Mouse (Mus musculus): ENCODE measurements around the gene Bcl6b.

Bcl6b gene

DNA sequence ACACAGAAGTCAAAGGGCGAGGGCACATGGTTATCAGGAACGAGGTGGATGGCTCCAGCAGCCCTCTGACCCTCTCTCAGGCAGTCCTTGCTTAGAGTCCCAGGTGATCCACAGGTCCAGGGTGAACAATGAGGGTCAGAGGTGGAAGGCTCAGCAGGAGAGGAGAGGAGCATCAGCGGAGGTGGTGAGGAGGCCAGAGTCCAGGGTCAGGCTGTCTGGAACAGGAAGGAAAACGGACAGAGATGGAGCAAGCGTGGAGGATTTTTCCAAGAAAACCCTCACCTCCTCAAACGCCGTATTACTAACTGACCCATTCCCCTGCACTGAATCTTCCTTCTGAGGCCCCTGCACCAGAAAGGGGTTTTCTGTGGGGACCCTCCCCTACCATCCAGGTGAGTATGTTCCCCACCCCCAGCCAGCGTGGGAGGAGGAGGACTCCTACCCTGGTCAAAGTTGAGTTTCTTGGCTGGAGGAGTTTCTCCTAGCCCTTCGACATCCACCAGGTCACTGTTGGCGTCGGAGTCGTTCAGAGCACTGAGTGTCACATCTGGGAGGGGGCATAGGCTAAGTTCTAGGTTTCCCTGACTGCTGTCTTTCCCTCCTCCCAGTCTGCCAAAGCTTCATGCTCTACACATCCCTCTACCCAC is 5.8 kb upstream of the Bcl6b start:
- in situ Hi-C loops (cut with MboI; ENCODE audit: unreplicated experiment in 2 of 2): loop anchor here (25.0 kb wide), 3 partner anchors 277 to 527 kb away; partner anchors contain the start of genes Gltpd2 (in 2 of the 2), Tm4sf5 (in 2 of the 2), Vmo1 (in 2 of the 2) and 4930544D05Rik (in 1 of the 2)

DNA sequence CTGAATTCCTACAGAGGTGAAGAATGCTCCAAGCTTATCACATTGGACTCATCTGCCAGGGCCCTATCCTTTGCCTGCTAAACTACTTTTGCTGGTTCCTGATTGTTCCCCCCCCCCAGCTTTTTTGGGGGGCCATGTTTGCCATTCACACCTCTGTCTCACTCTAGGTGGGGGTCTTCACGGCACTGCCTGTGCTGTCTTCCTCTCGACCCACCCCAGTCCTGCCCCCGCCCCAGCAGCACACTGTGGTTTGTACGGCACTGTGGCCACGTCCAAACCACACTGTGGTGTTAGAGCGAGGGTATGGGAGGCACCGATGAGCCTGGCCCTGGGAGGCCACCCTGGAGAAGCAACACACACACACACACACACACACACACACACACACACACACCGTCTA is 4.9 kb upstream of the Bcl6b start:
- in situ Hi-C loops (cut with MboI; ENCODE audit: unreplicated experiment in 2 of 2): loop anchor here (25.0 kb wide), 3 partner anchors 278 to 528 kb away; partner anchors contain the start of genes Gltpd2 (in 2 of the 2), Tm4sf5 (in 2 of the 2), Vmo1 (in 2 of the 2) and 4930544D05Rik (in 1 of the 2)

DNA sequence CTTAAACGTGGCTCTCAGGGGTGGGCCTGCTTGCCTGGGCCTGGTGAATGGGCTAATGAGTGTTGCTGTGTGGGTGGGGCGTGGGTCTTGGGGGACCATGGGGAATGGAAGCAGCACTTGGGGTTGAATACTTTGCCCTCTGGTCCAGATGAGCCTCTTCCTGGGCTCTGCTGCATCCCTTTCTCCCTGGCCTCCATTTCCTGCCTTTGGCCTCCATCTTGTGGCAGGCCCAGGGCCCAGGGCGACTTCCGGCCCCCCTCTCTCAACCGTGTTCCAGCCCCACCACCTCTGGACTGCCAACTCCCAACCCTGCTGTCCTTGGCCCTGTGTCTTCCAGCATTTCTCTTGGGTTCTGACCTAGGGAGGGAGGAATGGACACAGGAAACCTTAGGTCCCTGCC is 4.4 kb upstream of the Bcl6b start:
- in situ Hi-C loops (cut with MboI; ENCODE audit: unreplicated experiment in 2 of 2): loop anchor here (25.0 kb wide), 3 partner anchors 278 to 528 kb away; partner anchors contain the start of genes Gltpd2 (in 2 of the 2), Tm4sf5 (in 2 of the 2), Vmo1 (in 2 of the 2) and 4930544D05Rik (in 1 of the 2)

DNA sequence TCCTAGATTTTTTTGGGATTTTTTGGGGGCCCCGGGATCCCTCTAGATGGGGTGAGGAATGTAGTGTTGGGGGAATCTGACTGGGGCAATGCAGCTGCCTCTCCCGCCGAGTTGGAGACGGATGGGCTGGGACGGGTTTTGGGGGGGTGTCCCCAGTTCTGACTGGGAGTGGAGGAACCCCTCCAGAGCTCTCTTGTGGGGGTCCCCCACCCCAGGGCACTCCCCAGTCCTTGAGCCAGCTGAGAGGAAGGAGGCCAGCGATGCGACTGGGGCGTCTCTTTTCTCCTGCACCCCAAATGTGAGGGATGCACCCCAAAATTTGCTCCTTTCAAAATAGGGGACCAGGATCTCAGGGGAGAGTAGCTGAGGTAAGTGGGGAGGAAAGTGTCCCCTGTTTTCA is 3.4 kb upstream of the Bcl6b start:
- in situ Hi-C loops (cut with MboI; ENCODE audit: unreplicated experiment in 2 of 2): loop anchor here (25.0 kb wide), 3 partner anchors 279 to 529 kb away; partner anchors contain the start of genes Gltpd2 (in 2 of the 2), Tm4sf5 (in 2 of the 2), Vmo1 (in 2 of the 2) and 4930544D05Rik (in 1 of the 2)

DNA sequence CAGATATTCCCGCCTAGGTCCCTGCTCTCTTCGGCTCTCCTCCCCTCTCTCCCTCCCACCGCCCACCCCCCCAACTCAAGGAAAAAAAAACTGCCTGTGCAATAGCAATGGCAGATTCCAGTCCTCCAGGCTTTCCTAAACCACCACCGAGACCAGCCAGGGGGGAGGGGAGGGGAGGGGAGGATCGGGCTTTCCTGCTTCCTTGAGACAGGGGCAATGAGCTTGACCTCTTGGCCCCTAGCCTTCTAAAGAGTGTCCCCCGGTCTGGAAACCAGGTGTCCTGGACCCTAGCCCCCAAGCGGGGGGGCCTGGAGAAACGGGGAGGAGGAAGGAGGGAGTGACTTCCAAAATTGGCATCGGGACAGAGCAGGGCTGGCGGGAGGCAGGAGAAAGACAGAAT is 2.9 kb upstream of the Bcl6b start:
- in situ Hi-C loops (cut with MboI; ENCODE audit: unreplicated experiment in 2 of 2): loop anchor here (25.0 kb wide), 3 partner anchors 280 to 530 kb away; partner anchors contain the start of genes Gltpd2 (in 2 of the 2), Tm4sf5 (in 2 of the 2), Vmo1 (in 2 of the 2) and 4930544D05Rik (in 1 of the 2)

DNA sequence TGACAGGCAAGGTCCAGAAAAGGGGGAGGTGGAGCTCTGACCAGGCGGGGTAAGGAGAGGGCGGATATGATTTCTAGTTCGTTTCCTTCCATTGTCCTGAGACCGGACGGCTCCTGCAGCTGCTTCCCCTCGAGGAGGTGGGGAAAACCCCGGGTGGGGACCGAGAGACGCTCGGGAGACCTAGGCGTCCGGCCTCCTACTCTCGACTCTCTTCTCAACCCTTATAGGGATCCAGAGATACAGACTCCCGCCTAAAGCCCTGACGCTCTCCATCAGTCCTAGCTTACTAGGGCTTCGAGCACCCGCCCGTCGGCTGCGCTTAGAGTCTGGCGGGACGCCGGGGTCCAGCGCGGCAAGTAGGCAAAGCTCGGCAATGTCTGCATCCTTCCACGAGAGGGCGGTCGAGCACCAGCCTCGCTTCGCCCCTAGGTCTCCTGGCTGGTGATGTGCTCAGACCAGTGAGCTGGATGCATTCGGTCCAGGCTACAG is 685 bp upstream of the Bcl6b start:
- in situ Hi-C loops (cut with MboI; ENCODE audit: unreplicated experiment in 2 of 2): loop anchor here (25.0 kb wide), 3 partner anchors 282 to 532 kb away; partner anchors contain the start of genes Gltpd2 (in 2 of the 2), Tm4sf5 (in 2 of the 2), Vmo1 (in 2 of the 2) and 4930544D05Rik (in 1 of the 2)

DNA sequence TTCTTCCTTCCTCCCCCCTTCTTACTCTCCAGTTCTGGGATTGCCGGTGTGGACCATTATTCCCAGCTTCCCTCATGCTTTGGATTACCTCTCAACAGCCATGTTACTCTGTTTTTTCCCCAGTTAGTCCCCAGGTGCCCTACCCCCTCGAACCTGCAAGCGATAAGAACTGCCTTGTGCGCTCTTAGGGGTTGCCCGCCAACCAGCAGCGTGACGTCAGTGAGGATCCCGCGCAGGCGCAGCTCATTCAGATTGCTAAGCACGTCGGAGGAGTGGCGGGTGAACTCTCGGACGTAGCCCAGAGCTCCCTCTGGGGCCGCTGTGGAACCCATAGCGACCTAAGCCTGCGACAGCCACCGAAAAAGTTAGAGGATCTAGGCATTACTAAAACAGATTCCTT is 770 bp downstream of the Bcl6b start:
- in situ Hi-C loops (cut with MboI; ENCODE audit: unreplicated experiment in 2 of 2): loop anchor here (25.0 kb wide), 3 partner anchors 283 to 533 kb away; partner anchors contain the start of genes Gltpd2 (in 2 of the 2), Tm4sf5 (in 2 of the 2), Vmo1 (in 2 of the 2) and 4930544D05Rik (in 1 of the 2)

DNA sequence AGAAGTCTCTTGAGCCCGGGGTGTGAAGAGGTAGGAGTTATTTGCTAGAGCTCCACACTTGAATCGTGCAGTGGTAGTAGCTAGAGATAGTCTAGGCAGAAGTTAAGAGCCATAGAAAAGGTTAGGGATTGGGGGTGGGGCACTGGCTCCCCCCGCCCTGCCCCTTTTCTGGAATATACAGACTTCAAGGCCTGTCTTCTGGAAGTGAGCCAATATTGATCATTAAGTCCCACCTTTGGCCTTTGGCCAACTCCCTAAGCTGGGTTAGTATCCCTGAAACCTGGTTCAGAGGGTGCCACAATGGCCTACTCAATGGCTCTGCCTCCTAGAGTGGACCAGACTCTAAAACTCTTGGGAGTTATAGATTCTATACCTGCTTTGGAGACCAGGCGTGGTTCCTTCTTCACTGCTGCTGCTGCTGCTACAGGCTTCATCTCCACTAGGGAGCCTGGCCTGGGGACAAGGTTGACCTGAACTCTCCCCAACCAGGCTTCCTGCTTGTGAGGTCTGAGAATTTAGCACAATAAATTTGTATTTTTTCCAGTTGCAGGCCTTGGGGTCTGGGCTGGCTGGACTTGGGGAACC is 1.8 kb downstream of the Bcl6b start:
- in situ Hi-C loops (cut with MboI; ENCODE audit: unreplicated experiment in 2 of 2): loop anchor here (25.0 kb wide), 3 partner anchors 285 to 535 kb away; partner anchors contain the start of genes Gltpd2 (in 2 of the 2), Tm4sf5 (in 2 of the 2), Vmo1 (in 2 of the 2) and 4930544D05Rik (in 1 of the 2)

DNA sequence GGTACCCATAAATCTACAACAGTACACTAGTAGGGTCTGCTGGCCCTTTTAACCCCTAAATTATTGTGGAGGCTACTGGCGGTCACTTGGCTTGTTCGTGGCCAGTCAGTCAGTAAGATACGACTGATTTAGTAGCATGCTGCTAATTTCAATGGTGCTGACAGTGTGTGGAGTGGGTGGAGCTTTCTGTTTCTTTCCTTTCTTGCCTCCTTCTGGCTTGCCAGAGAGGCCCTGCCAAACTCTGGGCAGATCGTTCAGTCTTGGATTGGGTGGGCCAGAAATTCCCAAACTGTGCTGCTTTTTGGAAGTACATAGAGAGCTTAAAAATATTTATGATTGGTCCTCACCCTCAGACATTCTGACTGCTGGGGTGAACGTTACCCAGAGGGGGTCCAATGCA is 2.5 kb downstream of the Bcl6b start:
- in situ Hi-C loops (cut with MboI; ENCODE audit: unreplicated experiment in 2 of 2): loop anchor here (25.0 kb wide), 3 partner anchors 285 to 535 kb away; partner anchors contain the start of genes Gltpd2 (in 2 of the 2), Tm4sf5 (in 2 of the 2), Vmo1 (in 2 of the 2) and 4930544D05Rik (in 1 of the 2)

DNA sequence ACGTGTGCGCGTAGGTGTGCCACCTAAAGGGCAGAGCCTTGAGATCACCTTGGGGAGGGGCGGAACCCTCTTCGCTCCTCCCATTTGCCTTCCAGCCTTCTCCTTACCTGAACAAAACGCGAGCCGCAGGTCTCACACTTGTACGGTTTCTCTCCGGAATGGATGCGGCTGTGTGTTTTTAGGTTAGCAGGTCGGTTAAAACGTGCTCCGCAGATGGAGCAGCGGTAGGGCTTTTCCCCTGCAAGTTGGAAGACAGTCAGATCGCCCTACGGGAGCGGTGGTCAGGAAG is 3.1 kb downstream of the Bcl6b start:
- in situ Hi-C loops (cut with MboI; ENCODE audit: unreplicated experiment in 2 of 2): loop anchor here (25.0 kb wide), 3 partner anchors 286 to 536 kb away; partner anchors contain the start of genes Gltpd2 (in 2 of the 2), Tm4sf5 (in 2 of the 2), Vmo1 (in 2 of the 2) and 4930544D05Rik (in 1 of the 2)

DNA sequence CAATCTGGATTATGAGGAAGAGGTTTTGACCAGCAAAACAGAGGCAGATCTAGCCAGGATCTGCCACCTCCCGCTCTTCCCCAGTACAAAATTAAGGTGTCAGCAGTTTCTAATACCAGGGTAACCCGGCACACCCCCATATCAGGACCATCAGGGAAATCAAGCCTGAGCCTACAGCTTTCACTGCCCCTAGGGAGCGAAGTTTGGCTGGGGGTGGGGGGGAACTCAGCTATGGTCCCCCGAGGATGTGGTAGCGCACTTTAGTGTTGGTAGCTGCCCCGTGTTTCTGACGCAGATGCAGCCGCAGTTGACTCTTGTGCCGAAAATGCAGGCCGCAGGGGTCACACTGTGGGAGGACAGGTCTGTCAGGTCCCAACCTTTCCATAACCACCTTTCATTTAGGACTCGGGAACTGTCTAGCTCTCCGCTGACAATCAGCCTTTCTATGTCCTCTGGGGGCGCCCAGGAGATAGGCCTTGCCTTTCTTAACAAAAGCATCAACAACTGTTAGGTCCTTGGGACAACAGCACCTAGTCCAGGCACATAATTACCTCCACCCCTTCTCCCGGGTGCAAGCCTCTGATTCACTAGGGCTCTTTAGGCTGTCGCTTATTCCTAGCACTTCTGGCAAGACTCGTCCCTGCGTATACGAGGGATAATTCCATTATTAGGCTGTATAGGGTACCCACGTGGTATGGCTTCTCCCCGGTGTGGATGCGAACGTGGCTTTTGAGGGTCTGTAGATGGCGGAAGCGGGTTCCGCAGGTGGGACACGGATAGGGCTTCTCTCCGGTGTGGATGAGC is 3.6 kb downstream of the Bcl6b start:
- in situ Hi-C loops (cut with MboI; ENCODE audit: unreplicated experiment in 2 of 2): loop anchor here (25.0 kb wide), 3 partner anchors 286 to 536 kb away; partner anchors contain the start of genes Gltpd2 (in 2 of the 2), Tm4sf5 (in 2 of the 2), Vmo1 (in 2 of the 2) and 4930544D05Rik (in 1 of the 2)

DNA sequence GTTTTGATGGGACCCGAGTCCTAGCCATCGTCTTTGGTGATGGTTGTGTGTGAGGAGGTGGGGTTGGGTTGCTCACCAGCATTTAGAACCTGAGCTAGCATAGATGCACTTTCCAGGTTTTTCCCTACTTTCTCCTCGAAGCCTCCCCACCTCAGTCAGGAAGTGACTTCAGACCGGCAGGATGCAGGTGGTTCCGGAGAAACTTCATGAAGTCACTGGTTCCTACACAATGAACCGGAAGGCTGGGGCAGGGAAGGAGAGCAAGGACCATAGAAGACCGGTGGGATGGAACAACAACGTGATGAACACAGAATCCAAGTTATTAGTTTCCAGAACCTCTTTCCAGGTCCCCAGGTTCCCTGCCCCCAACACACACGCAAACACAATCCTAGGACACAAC is 5.9 kb downstream of the Bcl6b start:
- in situ Hi-C loops (cut with MboI; ENCODE audit: unreplicated experiment in 2 of 2): loop anchor here in 1 of 2 experiments (25.0 kb wide), 1 partner anchor 536 kb away; the partner anchor contains the start of genes Senp3, Tnfsf12, Tnfsf13 and Tnfsfm13

DNA sequence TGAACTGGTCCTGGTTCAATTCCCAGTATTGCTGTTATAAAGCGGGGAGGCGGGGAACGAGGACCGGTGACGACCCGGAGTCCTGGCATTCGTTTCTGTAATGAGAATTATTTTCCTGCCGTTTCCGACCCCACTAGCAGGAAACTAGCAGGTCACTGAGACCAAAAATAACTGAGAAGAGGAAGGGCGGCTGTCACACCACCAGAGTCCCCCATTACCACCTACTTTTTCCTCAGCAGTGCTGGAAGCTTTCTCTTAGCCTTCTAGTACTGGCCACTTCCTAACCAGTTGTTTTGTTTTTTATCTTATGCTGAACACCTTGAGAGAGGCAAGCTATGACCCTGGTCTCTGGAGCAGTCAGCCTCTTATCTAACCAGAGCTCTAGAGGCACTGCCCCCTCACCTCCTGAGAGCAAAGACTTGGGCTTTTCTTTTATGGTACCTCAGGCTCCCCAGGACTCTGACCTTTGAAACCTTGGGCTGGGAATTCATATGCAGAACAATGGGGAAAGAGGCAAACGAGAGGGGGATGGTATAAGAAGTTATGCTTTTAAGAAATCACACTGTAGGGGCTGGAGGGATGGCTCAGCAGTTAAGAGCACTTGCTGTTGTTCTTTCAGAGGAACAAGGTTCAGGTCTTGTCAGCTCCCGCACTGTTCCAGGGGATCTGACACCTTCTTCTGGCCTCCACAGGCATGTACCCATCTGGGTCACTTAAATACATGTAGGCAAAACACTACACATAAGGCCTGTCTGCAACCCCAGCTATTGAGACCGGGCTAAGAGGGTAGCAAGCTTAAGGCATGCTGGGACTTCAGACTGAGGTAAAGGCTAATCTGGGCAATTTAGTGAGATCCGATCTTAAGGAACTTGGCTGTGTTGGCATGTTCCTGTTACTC is 7.7 kb downstream of the Bcl6b start:
- in situ Hi-C loops (cut with MboI; ENCODE audit: unreplicated experiment in 2 of 2): loop anchor here in 1 of 2 experiments (25.0 kb wide), 1 partner anchor 535 kb away; the partner anchor contains the start of genes Senp3, Tnfsf12, Tnfsf13 and Tnfsfm13

DNA sequence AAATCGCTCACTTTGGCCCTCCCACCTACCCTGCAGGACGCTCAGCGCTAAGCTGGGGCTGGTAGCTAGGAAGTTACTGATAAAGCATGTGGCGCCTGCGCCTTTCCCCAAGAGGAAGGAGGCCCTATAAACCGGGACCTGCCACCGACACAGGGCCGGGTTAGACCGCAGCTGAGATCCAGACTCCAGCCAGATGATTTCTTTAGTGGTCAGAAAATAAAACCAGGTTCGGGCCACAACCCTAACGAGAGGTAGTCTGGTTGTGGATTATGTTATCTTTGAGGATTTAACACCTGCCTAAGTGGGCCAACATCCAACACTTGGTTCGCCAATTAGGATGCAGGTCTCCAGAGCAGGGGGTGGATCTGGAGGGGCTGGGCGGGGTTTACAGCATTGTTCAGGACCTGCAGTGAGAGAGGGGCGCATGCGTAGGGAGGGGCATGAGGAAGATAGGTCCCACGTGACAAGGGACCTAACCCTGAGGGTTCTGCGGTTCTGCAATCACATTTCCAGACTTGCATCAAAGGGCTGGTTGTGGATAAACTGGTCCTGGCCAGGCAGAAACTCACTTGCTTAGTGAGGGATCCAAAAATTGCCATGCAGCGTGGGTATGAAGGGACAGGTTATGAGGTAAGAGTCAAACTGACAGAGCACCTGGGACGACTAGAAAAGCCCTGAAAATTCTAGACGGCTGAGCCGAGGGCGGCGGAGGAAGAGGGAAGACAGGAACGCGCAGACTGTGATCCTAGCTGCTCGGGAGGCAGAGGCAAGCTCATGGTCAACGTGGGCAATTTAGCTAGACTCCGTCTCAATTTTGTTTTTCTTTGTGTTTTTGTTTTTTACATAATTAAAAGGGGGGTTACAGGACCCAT is 8.6 kb downstream of the Bcl6b start, which contains the start of gene Slc16a13:
Gene Slc16a13, minus strand, starts transcription at position 334 of the 872 bp plus-strand sequence.
- in situ Hi-C loops (cut with MboI; ENCODE audit: unreplicated experiment in 2 of 2): loop anchor here in 1 of 2 experiments (25.0 kb wide), 1 partner anchor 534 kb away; the partner anchor contains the start of genes Senp3, Tnfsf12, Tnfsf13 and Tnfsfm13

DNA sequence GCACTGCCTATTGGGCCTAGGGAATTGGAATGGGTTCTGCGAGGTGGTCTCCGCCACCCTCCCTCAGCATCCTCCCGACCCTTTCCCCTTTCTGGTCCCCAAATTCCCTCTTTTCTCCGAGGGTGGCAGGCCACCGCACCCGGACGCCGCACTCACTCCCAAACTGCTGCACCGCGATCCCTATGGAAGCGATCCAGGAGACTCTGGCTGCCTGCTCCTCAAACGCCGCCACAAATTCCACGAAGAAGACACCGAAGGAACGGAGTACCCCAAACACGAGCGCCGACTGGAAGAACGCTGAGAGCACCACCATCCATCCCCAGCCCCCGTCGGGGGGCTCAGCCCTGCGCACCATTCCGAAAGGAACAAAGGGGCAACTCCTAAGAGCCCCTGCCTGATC is 9.3 kb downstream of the Bcl6b start:
- in situ Hi-C loops (cut with MboI; ENCODE audit: unreplicated experiment in 2 of 2): loop anchor here in 1 of 2 experiments (25.0 kb wide), 1 partner anchor 533 kb away; the partner anchor contains the start of genes Senp3, Tnfsf12, Tnfsf13 and Tnfsfm13

DNA sequence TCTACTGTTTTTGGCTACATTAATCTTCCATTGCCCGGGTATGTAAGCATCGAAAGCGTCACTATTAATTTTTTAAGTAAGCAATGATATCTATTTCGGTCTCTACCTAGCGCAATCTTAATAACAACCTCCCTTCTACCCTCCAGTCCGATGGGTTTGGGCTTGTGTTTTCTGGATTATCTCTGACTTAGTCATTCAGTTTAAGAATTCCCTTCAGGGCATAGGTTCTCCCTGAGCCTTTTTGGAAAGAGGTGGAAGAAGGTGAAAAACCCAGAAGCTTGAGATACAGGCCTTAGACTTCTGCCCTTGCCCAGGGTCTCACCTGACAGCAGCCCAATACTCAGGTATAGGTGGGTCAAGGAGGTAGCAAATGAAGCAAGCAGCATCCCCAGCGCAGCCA is 9.7 kb downstream of the Bcl6b start:
- in situ Hi-C loops (cut with MboI; ENCODE audit: unreplicated experiment in 2 of 2): loop anchor here (10.0 to 25.0 kb wide), 2 partner anchors 345 to 533 kb away; partner anchors contain the start of genes Senp3 (in 1 of the 2), Tmem95 (in 1 of the 2), Tnfsf12 (in 1 of the 2) and Tnfsf13 (in 1 of the 2)

All from v-Abl transformed pro-B cells (cell line).